Mouse (Mus musculus): ENCODE results near the gene Gm10324.
"Not testable (repeated sequence)": the region's sequence is repeated elsewhere in the genome, so short reads cannot be mapped to it uniquely, and the experiment has no call there.

Gm10324 gene

DNA sequence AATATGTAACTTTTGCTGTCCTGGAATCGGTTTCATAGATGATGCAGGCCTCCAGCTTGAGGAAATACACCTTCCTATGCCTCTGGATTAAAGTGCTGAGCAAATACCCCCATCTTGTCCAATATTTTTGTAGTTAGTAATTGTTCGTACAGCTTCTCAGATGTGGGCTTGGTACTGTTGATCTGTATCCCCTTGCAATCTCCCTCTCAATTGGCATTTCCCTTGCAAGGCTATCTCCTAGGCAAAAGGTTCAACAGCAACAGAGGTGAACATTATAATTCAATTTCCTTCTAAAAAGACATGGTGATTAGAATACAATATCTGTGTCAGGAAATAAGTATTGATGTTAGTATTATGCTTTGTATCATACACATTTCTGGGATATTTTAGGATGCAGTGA, at the start of gene Gm10324:
Gene Gm10324, plus strand, starts transcription at position 301 of the 400 bp plus-strand sequence.
- not testable (repeated sequence) for DNase-seq

All from spleen, adult 18-20 months (tissue).